Mouse (Mus musculus) liver, adult (tissue): ENCODE results near the gene Fam71b.

Experiments used
- GATA4 ChIP-seq: IDR thresholded peaks from 2 replicates; pipeline ENCODE4 v1.6.1; 2014; ENCODE audit warnings: mild to moderate bottlenecking, low read length; ENCODE audit not compliant: insufficient replicate concordance

The Fam71b gene

DNA sequence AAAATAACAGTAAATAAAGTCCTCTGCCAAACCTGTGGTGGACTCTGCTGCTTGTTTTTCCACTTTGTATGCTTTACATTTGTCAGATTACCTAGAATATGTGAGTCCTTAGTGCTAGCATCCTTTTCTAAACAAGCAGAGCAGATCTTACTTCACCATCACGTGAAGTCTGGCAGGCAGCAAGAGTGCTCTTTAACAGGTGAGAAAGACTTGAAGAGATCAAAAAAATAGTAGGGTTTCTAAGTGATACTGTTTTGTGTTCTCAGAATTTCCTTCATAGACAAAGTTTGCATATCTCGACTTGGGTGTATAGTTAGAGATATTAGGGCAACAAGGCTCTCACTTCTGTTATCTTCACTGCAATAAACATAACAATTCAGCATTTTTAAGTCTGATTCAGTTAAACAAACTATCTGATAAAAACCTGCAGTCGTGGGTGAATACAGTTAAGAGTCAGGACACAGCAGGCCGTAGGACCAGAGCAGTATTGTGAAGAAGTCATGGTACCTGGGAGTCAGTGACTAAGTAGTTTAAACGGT lies 42.7 kb downstream of the Fam71b start:
- no peak for TF ChIP-seq GATA4

DNA sequence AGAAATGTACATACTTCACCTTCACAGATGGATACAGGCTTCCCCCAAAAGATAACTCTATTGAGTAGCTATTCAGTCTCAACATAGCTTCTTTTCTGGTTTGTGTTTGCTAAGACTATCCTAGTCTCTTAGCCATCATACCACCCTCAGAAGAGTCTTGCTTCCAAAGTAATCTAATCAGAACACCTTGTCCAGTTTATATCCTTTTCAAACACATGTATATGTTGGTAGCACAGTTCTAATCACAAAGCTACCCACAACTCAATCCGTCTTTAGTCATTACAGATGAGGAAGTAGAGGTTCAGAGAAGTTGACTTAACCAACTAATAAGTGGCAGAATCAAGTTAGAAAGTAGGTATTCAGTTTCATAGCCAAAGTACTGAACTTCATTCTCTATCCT lies 45.4 kb downstream of the Fam71b start:
- TF ChIP-seq GATA4 = no peak

DNA sequence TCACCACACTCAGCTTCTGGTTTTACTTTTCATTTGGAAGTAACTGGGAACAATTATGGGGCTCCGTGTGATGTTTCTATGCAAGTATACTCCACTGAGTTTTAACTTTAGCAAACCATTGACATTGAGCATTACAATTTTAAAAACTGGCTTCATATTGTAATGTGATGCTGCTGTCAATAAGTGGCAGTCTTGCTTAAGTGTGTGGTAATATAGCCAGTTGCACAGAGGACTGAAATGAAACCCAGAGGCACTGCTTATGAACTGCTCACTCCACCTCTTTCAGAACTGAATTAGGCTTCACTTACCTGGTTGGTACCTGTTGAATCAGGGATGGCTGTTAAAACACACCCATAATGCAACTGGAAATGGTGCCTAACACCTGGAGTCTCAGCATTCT lies 46.8 kb downstream of the Fam71b start:
- no peak for TF ChIP-seq GATA4

DNA sequence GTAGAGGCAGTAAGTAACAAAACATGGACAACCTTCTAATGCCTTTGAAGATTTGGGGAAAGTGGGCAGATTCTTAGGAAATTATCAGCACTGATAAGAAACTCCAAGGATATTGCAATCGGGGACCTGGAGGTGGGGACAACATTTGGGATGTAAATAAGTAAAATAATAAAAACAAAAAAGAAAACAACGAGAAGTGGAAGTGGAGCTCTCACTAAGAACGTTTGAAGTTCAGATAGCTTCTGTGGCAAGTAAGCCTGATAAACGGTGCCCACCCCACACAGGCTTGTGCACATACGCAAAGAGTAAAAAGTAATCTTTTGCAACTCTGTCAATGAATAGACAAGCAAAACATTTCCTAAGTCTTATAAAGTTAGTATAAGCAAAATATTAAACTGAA lies 47.6 kb downstream of the Fam71b start:
- no peak for TF ChIP-seq GATA4

DNA sequence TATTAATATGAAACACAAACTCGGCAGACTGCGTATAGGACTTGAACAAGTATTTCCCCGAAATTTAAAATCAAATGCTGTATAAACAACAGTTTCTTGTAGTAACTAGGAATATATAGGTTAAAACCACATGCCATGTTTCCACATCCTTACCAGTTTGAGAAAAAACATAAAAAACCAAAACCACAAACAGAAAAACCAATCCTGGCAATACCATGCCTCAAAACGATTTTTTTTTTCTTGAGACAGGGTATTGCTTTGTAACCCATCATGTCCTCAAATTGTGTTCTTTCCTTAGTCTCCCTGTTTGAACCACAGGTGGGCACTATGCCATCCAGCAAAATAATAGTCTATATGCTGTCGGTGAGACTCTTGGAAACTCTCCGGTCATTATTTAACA lies 49.8 kb downstream of the Fam71b start:
- no peak for TF ChIP-seq GATA4

DNA sequence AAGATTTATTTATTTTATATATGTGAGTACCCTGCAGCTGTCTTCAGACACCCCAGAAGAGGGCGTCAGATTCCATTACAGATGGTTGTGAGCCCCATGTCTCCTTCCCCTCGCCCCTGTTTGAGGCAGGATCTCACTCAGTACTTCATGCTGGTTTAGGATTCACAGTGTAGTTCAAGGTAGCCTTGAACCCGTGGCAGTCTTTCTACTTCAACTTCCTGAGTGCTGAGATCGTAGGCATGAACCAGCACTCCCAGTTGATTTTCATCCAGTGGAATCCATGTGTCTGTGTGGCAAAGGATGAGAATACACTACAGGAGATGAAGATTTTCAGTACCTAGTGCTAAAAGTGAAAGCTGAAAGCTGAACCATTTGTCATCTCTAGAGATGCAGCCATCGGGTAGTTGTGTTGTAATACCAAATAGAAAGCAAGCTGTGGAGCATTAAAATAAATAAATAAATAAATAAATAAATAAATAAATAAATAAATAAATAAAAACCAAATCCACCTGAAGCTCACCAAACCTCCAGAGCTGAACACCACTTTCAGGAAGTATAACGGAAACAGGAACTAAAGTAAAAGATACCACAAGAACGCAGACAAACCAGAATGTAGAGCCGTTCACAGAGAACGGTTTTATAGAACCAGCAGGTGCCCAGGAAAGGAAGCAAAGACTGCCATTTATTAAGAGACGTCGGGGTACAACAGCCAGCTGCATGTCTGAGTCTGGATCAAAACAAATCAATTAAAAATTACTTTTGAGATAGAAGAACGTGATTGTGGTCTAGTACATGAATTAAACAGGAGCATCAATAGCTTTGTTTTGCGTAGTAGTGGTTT lies 51.5 kb downstream of the Fam71b start:
- no peak for TF ChIP-seq GATA4

DNA sequence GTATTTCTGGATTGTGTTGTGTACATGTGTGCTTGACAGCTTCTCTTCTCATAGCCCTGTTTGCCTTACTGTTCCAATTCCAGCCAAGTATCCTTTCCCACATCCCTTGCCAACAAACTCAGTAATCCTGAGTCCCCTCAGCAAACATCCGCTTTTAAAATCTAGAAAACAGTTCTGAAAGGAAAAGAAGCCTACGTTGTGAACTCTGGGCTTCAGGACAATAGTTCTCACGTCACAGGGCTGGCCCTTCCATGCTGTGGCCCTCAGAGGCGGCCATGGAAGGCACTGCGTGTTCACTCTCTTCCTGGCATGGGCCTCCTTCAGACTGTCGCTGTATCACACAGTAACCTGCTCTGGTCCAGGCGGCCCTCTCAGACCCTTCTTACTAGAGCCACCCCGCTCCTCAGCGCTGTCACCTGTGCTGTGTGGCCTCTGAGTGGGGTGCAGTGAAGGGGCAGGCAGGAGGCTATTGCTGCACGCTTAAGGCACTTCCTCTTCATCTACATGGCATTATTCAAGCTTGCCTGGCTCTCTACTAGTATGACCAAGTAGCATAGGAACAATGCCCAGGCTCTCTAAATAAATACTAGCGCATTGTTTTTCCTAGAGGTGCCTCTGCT lies 53.2 kb downstream of the Fam71b start:
- no peak for TF ChIP-seq GATA4

DNA sequence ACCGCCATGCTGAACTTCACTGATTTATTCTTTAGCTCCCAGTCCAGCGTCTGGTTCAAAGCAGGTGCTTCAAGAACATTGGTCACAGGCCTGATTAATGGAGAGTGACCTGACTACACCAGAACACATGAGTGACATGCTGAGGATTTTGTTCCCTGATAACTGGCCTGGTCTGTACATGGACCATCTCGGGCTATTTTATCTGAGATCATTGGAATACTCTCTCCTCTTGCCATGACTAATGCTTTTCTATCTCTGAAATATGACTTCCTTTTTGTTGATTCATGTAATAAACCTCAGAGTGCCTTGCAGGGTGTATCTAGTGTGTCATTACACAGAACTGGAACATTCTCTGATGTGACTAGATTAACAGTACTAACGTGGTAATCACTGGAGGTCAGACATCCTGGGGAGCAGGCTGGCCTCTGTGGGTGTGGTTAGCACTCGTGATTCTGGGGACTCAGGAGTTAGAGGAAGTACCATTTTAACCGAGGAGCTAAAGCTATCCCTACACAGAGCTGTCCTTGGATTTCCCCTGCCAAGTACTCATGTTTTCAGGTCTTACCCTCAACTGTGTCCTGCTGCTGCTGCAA lies 58.2 kb downstream of the Fam71b start, which contains the start of gene Havcr2:
Gene Havcr2, plus strand, starts transcription at position 483 of the 593 bp plus-strand sequence.
- no peak for TF ChIP-seq GATA4
